Mouse (Mus musculus) stomach, embryonic 16.5 days (tissue): Measurements from ENCODE around the gene Cdc42. TPM values are rescaled to one million over a fixed set of nuclear protein-coding genes. Genes with fewer than 3 reads are reported as not detected.

Experiments used
- ATAC-seq: fragments of 200-750 bp; cut with Nextera tagmentation; 2 replicates; pipeline ENCODE4 v1.8.0; 2017; ENCODE audit warnings: moderate number of reproducible peaks, moderate TSS enrichment; ENCODE audit not compliant: insufficient read depth, low FRiP score
- H3K27ac ChIP-seq: fragments of 300-500 bp; sonication (generic); 2 replicates; pipeline ENCODE4 v1.5.1; 2014; ENCODE audit warnings: low read length
- H3K27me3 ChIP-seq: fragments of 300-500 bp; sonication (generic); 2 replicates; pipeline ENCODE4 v1.6.1; 2014; ENCODE audit warnings: low read length, control low read depth, mixed read lengths; ENCODE audit not compliant: control insufficient read depth, insufficient read depth
- H3K36me3 ChIP-seq: fragments of 300-500 bp; sonication (generic); 2 replicates; pipeline ENCODE4 v1.6.1; 2014; ENCODE audit warnings: low read length; ENCODE audit not compliant: control insufficient read depth, insufficient read depth
- H3K4me1 ChIP-seq: fragments of 300-500 bp; sonication (generic); 2 replicates; pipeline ENCODE4 v1.6.1; 2014; ENCODE audit warnings: low read length, control low read depth, mixed read lengths; ENCODE audit not compliant: control insufficient read depth, insufficient read depth
- H3K4me2 ChIP-seq: fragments of 300-500 bp; sonication (generic); 2 replicates; pipeline ENCODE4 v1.6.1; 2014; ENCODE audit warnings: low read depth, low read length, mixed read lengths
- H3K4me3 ChIP-seq: fragments of 300-500 bp; sonication (generic); replicated peaks from 2 replicates; pipeline ENCODE4 v1.5.1; 2014; ENCODE audit warnings: mild to moderate bottlenecking, low read length
- H3K9ac ChIP-seq: fragments of 300-500 bp; sonication (generic); 2 replicates; pipeline ENCODE4 v1.6.1; 2014; ENCODE audit warnings: low read length
- H3K9me3 ChIP-seq: fragments of 300-500 bp; sonication (generic); replicated peaks from 2 replicates; pipeline ENCODE4 v1.6.1; 2016; ENCODE audit warnings: low read length, control low read depth; ENCODE audit not compliant: control insufficient read depth
- WGBS: fragments of 180-500 bp; shearing (Covaris S2); extraction: QIAGEN DNeasy Blood & Tissue Kit; methylation state at CpG from one replicate; pipeline ENCODE4 v1.1.7; 2014; 5-methylcytosine and 5-hydroxymethylcytosine counted together
- polyA plus RNA-seq: library from polyadenylated mRNA; unstranded; fragments of >200 nt; fragmentation: Nextera tagmentation; extraction: Ambion mirVana; gene quantifications from 2 replicates; pipeline ENCODE4 v1.2.1, GENCODE M21; 2015

The Cdc42 gene
- polyA plus RNA-seq, 1 experiment from 2014 or later, result 710 TPM

GRCm38 (mm10) chr4:137313511-137313910 is 44.0 kb downstream of the Cdc42 start:
- WGBS, result 35% methylated on average over 2 of the region's 2 CpGs

GRCm38 (mm10) chr4:137308377-137308776 is 49.1 kb downstream of the Cdc42 start:
- no peaks in the 10 kb centered on the region for H3K36me3 ChIP-seq
- no peak overlapping the region for H3K27ac ChIP-seq
- no peaks in the 10 kb centered on the region for H3K27me3 ChIP-seq
- H3K9me3 ChIP-seq, result no peaks in the 10 kb centered on the region
- WGBS, result 42% methylated on average over 5 of the region's 5 CpGs
- H3K4me1 ChIP-seq, result peaks cover 15% of the 10 kb centered on the region; the same call in 1 of the 2 replicates
- H3K4me3 ChIP-seq, result no peak overlapping the region
- H3K4me2 ChIP-seq, result no peak overlapping the region
- no peak for ATAC-seq
- H3K9ac ChIP-seq, result no peak overlapping the region

More at GRCm38 (mm10) chr4:137313511-137313910, 44.0 kb downstream of the Cdc42 start:
- Histone ChIP-seq H3K36me3 (no peaks in the 10 kb centered on the region), H3K4me3 (no peak overlapping the region), H3K9ac (no peak overlapping the region), H3K27ac (no peak overlapping the region), H3K27me3 (no peaks in the 10 kb centered on the region), H3K9me3 (no peaks in the 10 kb centered on the region), H3K4me1 (no peaks in the 10 kb centered on the region), H3K4me2 (no peak overlapping the region)
- no peak for ATAC-seq

- WGBS, result 55% methylated on average over 19 of the region's 19 CpGs
- peaks cover 15% of the 10 kb centered on the region; the same call in 1 of the 2 replicates for H3K4me1 ChIP-seq
- no peak for ATAC-seq
- H3K4me2 ChIP-seq, result no peak overlapping the region
- H3K9ac ChIP-seq, result 0 out of 2 replicates have a peak overlapping the region, but pooled peaks have one; percentile 7
- H3K36me3 ChIP-seq, result no peaks in the 10 kb centered on the region
- no peaks in the 10 kb centered on the region for H3K9me3 ChIP-seq
- peak overlapping the region; percentile 67 for H3K27ac ChIP-seq
- H3K27me3 ChIP-seq, result no peaks in the 10 kb centered on the region
- no peak overlapping the region for H3K4me3 ChIP-seq
These were observed 50.4 kb downstream of the Cdc42 start for GRCm38 (mm10) chr4:137306991-137307706.

DNA sequence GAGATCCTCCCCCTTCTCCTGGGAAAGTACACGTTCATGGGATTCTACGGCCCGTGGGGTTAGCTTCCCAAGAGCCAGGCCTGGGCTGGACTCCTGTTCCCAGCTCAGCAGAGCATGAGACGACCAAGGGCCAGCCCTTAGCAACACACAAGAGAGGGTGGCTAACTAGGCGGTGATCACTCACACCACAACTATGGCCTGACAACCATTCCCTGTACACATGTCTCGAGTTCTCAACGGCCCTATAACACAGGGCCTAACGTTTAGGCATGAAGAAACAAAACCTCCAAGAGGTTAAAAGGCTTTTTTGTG is 51.0 kb downstream of the Cdc42 start:
- H3K36me3 ChIP-seq, result no peaks in the 10 kb centered on the region
- no peaks in the 10 kb centered on the region for H3K9me3 ChIP-seq
- H3K27me3 ChIP-seq, result no peaks in the 10 kb centered on the region
- peak overlapping the region; percentile 67 for H3K27ac ChIP-seq
- 0 out of 2 replicates have a peak overlapping the region, but pooled peaks have one; percentile 4 for H3K9ac ChIP-seq
- H3K4me2 ChIP-seq, result no peak overlapping the region
- no peak for ATAC-seq
- WGBS, result 39% methylated on average over 8 of the region's 8 CpGs
- peaks cover 15% of the 10 kb centered on the region; the same call in 1 of the 2 replicates for H3K4me1 ChIP-seq
- no peak overlapping the region for H3K4me3 ChIP-seq

- Histone ChIP-seq H3K27ac (peak overlapping the region; percentile 67), H3K27me3 (no peaks in the 10 kb centered on the region), H3K4me2 (no peak overlapping the region), H3K4me3 (no peak overlapping the region), H3K9me3 (no peaks in the 10 kb centered on the region), H3K9ac (0 out of 2 replicates have a peak overlapping the region, but pooled peaks have one; percentile 5), H3K4me1 (peaks cover 15% of the 10 kb centered on the region; the same call in 1 of the 2 replicates), H3K36me3 (no peaks in the 10 kb centered on the region)
- WGBS, result 56% methylated on average over 13 of the region's 13 CpGs
- ATAC-seq, result peak; percentile 38; the same call in 1 of the 2 replicates
These were observed 51.5 kb downstream of the Cdc42 start for GRCm38 (mm10) chr4:137305831-137306576.

DNA sequence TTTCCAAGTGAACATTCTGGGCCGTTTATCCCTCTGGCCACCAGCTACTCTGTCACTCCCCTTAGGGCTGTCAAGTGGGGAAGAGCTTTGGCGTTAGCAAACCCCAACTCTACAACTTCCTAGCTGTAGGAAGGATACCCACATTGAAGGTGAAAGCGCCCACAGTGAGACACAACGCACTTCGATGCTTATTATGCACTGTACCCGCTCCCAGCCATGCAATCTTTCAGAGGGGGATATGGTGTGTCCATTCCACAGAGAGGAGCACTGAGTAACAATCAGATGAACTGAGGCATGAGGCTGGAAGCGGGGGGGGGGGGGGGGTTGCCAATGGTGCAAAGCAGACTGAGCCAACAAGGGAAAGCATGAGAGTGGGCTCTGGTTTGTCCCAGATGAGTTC is 52.5 kb downstream of the Cdc42 start:
- Histone ChIP-seq H3K27ac (no peak overlapping the region), H3K27me3 (no peaks in the 10 kb centered on the region), H3K36me3 (no peaks in the 10 kb centered on the region), H3K9ac (no peak overlapping the region), H3K4me1 (peaks cover 15% of the 10 kb centered on the region; the same call in 1 of the 2 replicates), H3K4me3 (no peak overlapping the region), H3K9me3 (no peaks in the 10 kb centered on the region), H3K4me2 (no peak overlapping the region)
- ATAC-seq, result no peak
- 79% methylated on average over 6 of the region's 7 CpGs for WGBS

GRCm38 (mm10) chr4:137304106-137304505 is 53.4 kb downstream of the Cdc42 start:
- Histone ChIP-seq H3K27me3 (no peaks in the 10 kb centered on the region), H3K4me3 (no peak overlapping the region), H3K9ac (no peak overlapping the region), H3K36me3 (no peaks in the 10 kb centered on the region), H3K27ac (no peak overlapping the region), H3K4me1 (peaks cover 15% of the 10 kb centered on the region; the same call in 1 of the 2 replicates), H3K9me3 (no peaks in the 10 kb centered on the region), H3K4me2 (no peak overlapping the region)
- no peak for ATAC-seq
- WGBS, result 85% methylated on average over 7 of the region's 7 CpGs

GRCm38 (mm10) chr4:137301635-137302034 is 55.9 kb downstream of the Cdc42 start:
- Histone ChIP-seq H3K36me3 (no peaks in the 10 kb centered on the region), H3K4me3 (no peak overlapping the region), H3K27ac (no peak overlapping the region; the same call in 1 of the 2 replicates), H3K4me1 (0 out of 2 replicates have a peak, but pooled peaks cover 7% of the 10 kb centered on the region), H3K9me3 (no peaks in the 10 kb centered on the region), H3K27me3 (no peaks in the 10 kb centered on the region), H3K4me2 (no peak overlapping the region), H3K9ac (no peak overlapping the region)
- no peak for ATAC-seq
- WGBS, result 63% methylated on average over 16 of the region's 16 CpGs

- WGBS, result 86% methylated on average over 13 of the region's 13 CpGs
- Histone ChIP-seq H3K36me3 (no peaks in the 10 kb centered on the region), H3K4me3 (no peak overlapping the region), H3K27me3 (no peaks in the 10 kb centered on the region), H3K9me3 (no peaks in the 10 kb centered on the region), H3K4me2 (no peak overlapping the region), H3K27ac (no peak overlapping the region), H3K4me1 (0 out of 2 replicates have a peak, but pooled peaks cover 7% of the 10 kb centered on the region), H3K9ac (no peak overlapping the region)
- ATAC-seq, result no peak
These were observed 57.3 kb downstream of the Cdc42 start for GRCm38 (mm10) chr4:137300227-137300626.
